Mouse (Mus musculus) intestine, embryonic 16.5 days (tissue): ENCODE measurements around the gene Tbpl2. TPM values are rescaled to one million over a fixed set of nuclear protein-coding genes. Genes with fewer than 3 reads are reported as not detected.

Source experiments
- ATAC-seq: fragments of 200-750 bp; cut with Nextera tagmentation; 2 replicates; pipeline ENCODE4 v1.8.0; 2017; ENCODE audit warnings: moderate TSS enrichment, moderate library complexity
- H3K27ac ChIP-seq: fragments of 300-500 bp; sonication (generic); 2 replicates; pipeline ENCODE4 v1.5.1; 2014; ENCODE audit warnings: mild to moderate bottlenecking, low read length
- H3K27me3 ChIP-seq: fragments of 300-500 bp; sonication (generic); replicated peaks from 2 replicates; pipeline ENCODE4 v1.6.1; 2014; ENCODE audit warnings: low read length, control low read depth, mixed read lengths; ENCODE audit not compliant: control insufficient read depth, insufficient read depth
- H3K36me3 ChIP-seq: fragments of 300-500 bp; sonication (generic); 2 replicates; pipeline ENCODE4 v1.6.1; 2014; ENCODE audit warnings: low read length, control low read depth; ENCODE audit not compliant: control insufficient read depth, insufficient read depth
- H3K4me1 ChIP-seq: fragments of 300-500 bp; sonication (generic); 2 replicates; pipeline ENCODE4 v1.6.1; 2014; ENCODE audit warnings: low read length, control low read depth, mixed read lengths; ENCODE audit not compliant: control insufficient read depth, insufficient read depth
- H3K4me2 ChIP-seq: fragments of 300-500 bp; sonication (generic); 2 replicates; pipeline ENCODE4 v1.6.1; 2014; ENCODE audit warnings: low read depth, low read length, control low read depth
- H3K4me3 ChIP-seq: fragments of 300-500 bp; sonication (generic); 2 replicates; pipeline ENCODE4 v1.5.1; 2014; ENCODE audit warnings: mild to moderate bottlenecking, low read length
- H3K9ac ChIP-seq: fragments of 300-500 bp; sonication (generic); 2 replicates; pipeline ENCODE4 v1.6.1; 2014; ENCODE audit warnings: low read depth, low read length
- H3K9me3 ChIP-seq: fragments of 300-500 bp; sonication (generic); 2 replicates; pipeline ENCODE4 v1.6.1; 2016; ENCODE audit warnings: low read length, control low read depth; ENCODE audit not compliant: control insufficient read depth
- WGBS: fragments of 180-500 bp; shearing (Covaris S2); extraction: QIAGEN DNeasy Blood & Tissue Kit; methylation state at CpG from one replicate; pipeline ENCODE4 v1.1.7; 2014; 5-methylcytosine and 5-hydroxymethylcytosine counted together
- polyA plus RNA-seq: library from polyadenylated mRNA; unstranded; fragments of >200 nt; fragmentation: Nextera tagmentation; extraction: Ambion mirVana; gene quantifications from 2 replicates; pipeline ENCODE4 v1.2.1, GENCODE M21; 2015

Gene Tbpl2
- polyA plus RNA-seq, 1 experiment from 2014 or later: not detected

- Histone ChIP-seq H3K27ac (no peak overlapping the region), H3K9me3 (no peaks in the 10 kb centered on the region), H3K36me3 (no peaks in the 10 kb centered on the region), H3K4me2 (peak overlapping the region; percentile 62), H3K27me3 (no peaks in the 10 kb centered on the region), H3K9ac (no peak overlapping the region), H3K4me1 (no peaks in the 10 kb centered on the region; the same call in 1 of the 2 replicates), H3K4me3 (peak overlapping the region; percentile 35)
- WGBS: 53% methylated on average over 6 of the region's 6 CpGs
- no peak for ATAC-seq
Measured at GRCm38 (mm10) chr2:24047551-24048479, 48.6 kb downstream of the Tbpl2 start.

GRCm38 (mm10) chr2:24042901-24043300, 53.5 kb downstream of the Tbpl2 start:
- no peaks in the 10 kb centered on the region for H3K9me3 ChIP-seq
- H3K36me3 ChIP-seq: no peaks in the 10 kb centered on the region
- 78% methylated on average over 1 of the region's 1 CpGs for WGBS
- no peaks in the 10 kb centered on the region for H3K27me3 ChIP-seq
- H3K4me1 ChIP-seq: no peaks in the 10 kb centered on the region
- H3K4me2 ChIP-seq: no peak overlapping the region
- no peak overlapping the region for H3K4me3 ChIP-seq
- ATAC-seq: no peak
- no peak overlapping the region for H3K9ac ChIP-seq
- no peak overlapping the region for H3K27ac ChIP-seq

DNA sequence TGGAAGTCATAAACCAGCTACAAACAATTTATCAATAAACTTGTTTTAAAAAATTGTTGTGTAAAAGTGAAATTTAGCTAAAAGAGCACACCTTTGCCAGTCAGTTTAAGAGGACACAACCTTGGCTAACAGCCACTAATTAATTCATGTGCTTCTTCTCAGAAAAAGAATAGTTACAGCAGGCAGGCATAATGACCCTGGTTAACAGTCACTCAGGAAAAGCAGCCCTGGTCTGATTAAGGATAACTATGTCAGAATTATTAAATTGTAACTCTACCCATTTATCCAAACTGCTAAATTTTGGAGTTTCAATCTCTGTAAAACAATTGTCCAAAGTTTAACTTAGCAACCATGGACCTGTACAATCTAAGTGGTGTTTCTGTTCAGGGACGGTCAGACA, 55.9 kb downstream of the Tbpl2 start:
- Histone ChIP-seq H3K4me2 (no peak overlapping the region), H3K9ac (no peak overlapping the region), H3K36me3 (no peaks in the 10 kb centered on the region), H3K27ac (no peak overlapping the region), H3K27me3 (no peaks in the 10 kb centered on the region), H3K4me1 (no peaks in the 10 kb centered on the region), H3K9me3 (no peaks in the 10 kb centered on the region), H3K4me3 (no peak overlapping the region)
- ATAC-seq: no peak
- WGBS: 88% methylated on average over 1 of the region's 1 CpGs

Other genes starting within 250 kb of the Tbpl2 start
- 1.1 and 1.3 TPM in 2 replicates for gene Hnmt, start 47.2 kb downstream of the Tbpl2 start, polyA plus RNA-seq
- gene Il1f8, start 56.6 kb upstream of the Tbpl2 start, polyA plus RNA-seq: not detected in 2 replicates
- gene Il1f9, start 89.9 kb upstream of the Tbpl2 start, polyA plus RNA-seq: not detected in 2 replicates
- not detected in 2 replicates for gene Il1f6, start 118.8 kb upstream of the Tbpl2 start, polyA plus RNA-seq
- gene Il1f5, start 180.4 kb upstream of the Tbpl2 start, polyA plus RNA-seq: not detected in 2 replicates
- gene Il1f10, start 194.6 kb upstream of the Tbpl2 start, polyA plus RNA-seq: not detected in 2 replicates
- gene Il1rn, start 240.3 kb upstream of the Tbpl2 start, polyA plus RNA-seq: 0.80 and 1.2 TPM in 2 replicates